Mouse (Mus musculus): ENCODE results near the gene Ksr2. TPM values are rescaled to one million over a fixed set of nuclear protein-coding genes. Genes with fewer than 3 reads are reported as not detected.

The Ksr2 gene
- polyA plus RNA-seq, 1 experiment from 2014 or later: 7.4 TPM

- ATAC-seq (ENCODE audit: low FRiP score): no peak
- 0 out of 2 replicates have a peak, but pooled peaks cover 5% of the 10 kb centered on the region for H3K4me1 ChIP-seq
- no peaks in the 10 kb centered on the region for H3K27me3 ChIP-seq (replicated peaks)
- no peak overlapping the region for H3K4me2 ChIP-seq
- no peak overlapping the region for H3K27ac ChIP-seq (replicated peaks)
- H3K36me3 ChIP-seq: no peaks in the 10 kb centered on the region
- no peaks in the 10 kb centered on the region for H3K9me3 ChIP-seq (replicated peaks)
- WGBS: 76% methylated on average over 10 of the region's 10 CpGs
- no peak overlapping the region for H3K4me3 ChIP-seq (replicated peaks)
- H3K9ac ChIP-seq (replicated peaks): no peak overlapping the region
These were observed 97.1 kb downstream of the Ksr2 start for GRCm38 (mm10) chr5:117510864-117511263.

GRCm38 (mm10) chr5:117515396-117515795, 101.6 kb downstream of the Ksr2 start:
- ATAC-seq (ENCODE audit: low FRiP score): no peak
- Histone ChIP-seq H3K27ac (replicated peaks) (no peak overlapping the region), H3K9me3 (replicated peaks) (no peaks in the 10 kb centered on the region), H3K27me3 (replicated peaks) (no peaks in the 10 kb centered on the region), H3K9ac (replicated peaks) (no peak overlapping the region), H3K4me2 (no peak overlapping the region), H3K36me3 (no peaks in the 10 kb centered on the region), H3K4me1 (peaks cover 13% of the 10 kb centered on the region; the same call in 1 of the 2 replicates), H3K4me3 (replicated peaks) (no peak overlapping the region)
- WGBS: 89% methylated on average over 12 of the region's 12 CpGs

- no peaks in the 10 kb centered on the region for H3K27me3 ChIP-seq (replicated peaks)
- H3K4me2 ChIP-seq: no peak overlapping the region
- H3K27ac ChIP-seq (replicated peaks): no peak overlapping the region
- no peaks in the 10 kb centered on the region for H3K36me3 ChIP-seq
- H3K4me1 ChIP-seq: peaks cover 13% of the 10 kb centered on the region; the same call in 1 of the 2 replicates
- H3K9ac ChIP-seq (replicated peaks): no peak overlapping the region
- H3K9me3 ChIP-seq (replicated peaks): no peaks in the 10 kb centered on the region
- ATAC-seq (ENCODE audit: low FRiP score): no peak
- no peak overlapping the region for H3K4me3 ChIP-seq (replicated peaks)
- 74% methylated on average over 7 of the region's 7 CpGs for WGBS
These were observed 102.1 kb downstream of the Ksr2 start for GRCm38 (mm10) chr5:117515861-117516260.

GRCm38 (mm10) chr5:117516597-117516996, 102.8 kb downstream of the Ksr2 start:
- Histone ChIP-seq H3K27ac (replicated peaks) (no peak overlapping the region), H3K4me3 (replicated peaks) (no peak overlapping the region), H3K27me3 (replicated peaks) (no peaks in the 10 kb centered on the region), H3K4me1 (peaks cover 13% of the 10 kb centered on the region; the same call in 1 of the 2 replicates), H3K4me2 (no peak overlapping the region), H3K9me3 (replicated peaks) (no peaks in the 10 kb centered on the region), H3K9ac (replicated peaks) (no peak overlapping the region), H3K36me3 (no peaks in the 10 kb centered on the region)
- WGBS: 2% methylated on average over 8 of the region's 8 CpGs
- no peak for ATAC-seq (ENCODE audit: low FRiP score)

DNA sequence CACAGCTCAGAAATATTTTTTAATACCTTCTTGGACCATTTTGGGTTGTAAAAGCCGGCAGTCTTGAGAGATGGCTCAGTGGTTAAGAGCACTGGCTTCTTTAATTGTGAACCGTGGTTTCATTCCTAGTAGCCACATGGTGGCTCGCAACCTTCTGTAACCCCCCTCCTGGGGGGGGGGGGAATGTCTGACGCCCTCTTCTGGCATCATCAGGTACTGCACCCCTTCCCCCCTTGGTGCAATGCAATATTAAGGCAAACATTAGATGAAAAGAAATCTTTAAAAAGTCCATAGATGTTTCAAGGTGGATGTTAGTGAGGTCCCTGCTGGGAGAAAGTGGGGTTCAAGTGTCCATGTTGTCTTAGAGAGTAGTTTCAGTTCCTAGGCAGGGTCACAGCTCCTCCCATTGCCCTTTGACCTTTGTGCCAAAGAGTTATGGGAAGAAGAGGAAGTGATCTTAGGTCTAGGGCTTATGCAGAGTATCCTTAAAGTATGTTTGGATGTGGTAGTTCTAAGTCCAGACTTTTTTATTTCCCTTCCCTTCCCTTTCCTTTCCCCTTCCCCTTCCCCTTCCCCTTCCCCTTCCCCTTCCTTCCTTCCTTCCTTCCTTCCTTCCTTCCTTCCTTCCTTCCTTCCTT, 106.2 kb downstream of the Ksr2 start:
- H3K9me3 ChIP-seq (replicated peaks): no peaks in the 10 kb centered on the region

DNA sequence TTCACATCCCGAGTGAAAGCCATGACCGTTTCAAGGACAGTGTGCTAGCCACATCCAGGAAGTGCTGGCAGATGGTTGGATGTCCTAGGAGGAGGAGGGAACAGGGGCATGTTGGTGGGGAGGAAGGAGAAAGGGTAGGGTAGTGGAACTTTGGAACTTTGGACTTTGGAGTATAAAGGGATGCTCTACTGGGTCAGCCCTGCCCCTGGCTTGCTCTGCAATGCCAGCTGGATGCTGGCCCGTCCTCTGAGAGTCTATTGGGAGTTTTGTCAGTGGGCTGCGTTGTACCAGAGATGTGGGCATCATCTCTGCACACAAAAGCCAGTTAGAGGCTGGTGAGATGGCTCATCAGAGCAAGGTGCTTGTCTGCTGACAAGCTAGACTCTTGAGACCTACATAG, 107.4 kb downstream of the Ksr2 start:
- H3K4me3 ChIP-seq (replicated peaks): no peak overlapping the region
- peaks cover 13% of the 10 kb centered on the region; the same call in 1 of the 2 replicates for H3K4me1 ChIP-seq
- H3K4me2 ChIP-seq: no peak overlapping the region
- H3K36me3 ChIP-seq: no peaks in the 10 kb centered on the region
- H3K9me3 ChIP-seq (replicated peaks): no peaks in the 10 kb centered on the region
- WGBS: 84% methylated on average over 4 of the region's 4 CpGs
- H3K27ac ChIP-seq (replicated peaks): no peak overlapping the region
- H3K27me3 ChIP-seq (replicated peaks): no peaks in the 10 kb centered on the region
- H3K9ac ChIP-seq (replicated peaks): no peak overlapping the region
- ATAC-seq (ENCODE audit: low FRiP score): no peak

More for the DNA sequence above, 106.2 kb downstream of the Ksr2 start:
- Histone ChIP-seq H3K27ac (replicated peaks) (no peak overlapping the region), H3K27me3 (replicated peaks) (no peaks in the 10 kb centered on the region), H3K4me1 (peaks cover 13% of the 10 kb centered on the region; the same call in 1 of the 2 replicates), H3K9ac (replicated peaks) (no peak overlapping the region), H3K4me3 (replicated peaks) (no peak overlapping the region), H3K4me2 (no peak overlapping the region), H3K36me3 (no peaks in the 10 kb centered on the region)
- no peak for ATAC-seq (ENCODE audit: low FRiP score)
- WGBS: 35% methylated on average over 4 of the region's 4 CpGs

- Histone ChIP-seq H3K9ac (replicated peaks) (no peak overlapping the region), H3K27me3 (replicated peaks) (no peaks in the 10 kb centered on the region), H3K36me3 (no peaks in the 10 kb centered on the region), H3K4me2 (no peak overlapping the region), H3K9me3 (replicated peaks) (no peaks in the 10 kb centered on the region), H3K4me3 (replicated peaks) (no peak overlapping the region), H3K27ac (replicated peaks) (no peak overlapping the region), H3K4me1 (peaks cover 13% of the 10 kb centered on the region; the same call in 1 of the 2 replicates)
- WGBS: 94% methylated on average over 4 of the region's 4 CpGs
- ATAC-seq (ENCODE audit: low FRiP score): no peak
These were observed 107.9 kb downstream of the Ksr2 start for GRCm38 (mm10) chr5:117521701-117522100.

- Histone ChIP-seq H3K27ac (replicated peaks) (no peak overlapping the region), H3K36me3 (no peaks in the 10 kb centered on the region), H3K4me1 (0 out of 2 replicates have a peak, but pooled peaks cover 9% of the 10 kb centered on the region), H3K9ac (replicated peaks) (no peak overlapping the region), H3K27me3 (replicated peaks) (no peaks in the 10 kb centered on the region), H3K4me2 (no peak overlapping the region), H3K4me3 (replicated peaks) (no peak overlapping the region), H3K9me3 (replicated peaks) (no peaks in the 10 kb centered on the region)
- ATAC-seq (ENCODE audit: low FRiP score): no peak
- 73% methylated on average over 4 of the region's 4 CpGs for WGBS
These were observed 108.7 kb downstream of the Ksr2 start for GRCm38 (mm10) chr5:117522471-117522870.

DNA sequence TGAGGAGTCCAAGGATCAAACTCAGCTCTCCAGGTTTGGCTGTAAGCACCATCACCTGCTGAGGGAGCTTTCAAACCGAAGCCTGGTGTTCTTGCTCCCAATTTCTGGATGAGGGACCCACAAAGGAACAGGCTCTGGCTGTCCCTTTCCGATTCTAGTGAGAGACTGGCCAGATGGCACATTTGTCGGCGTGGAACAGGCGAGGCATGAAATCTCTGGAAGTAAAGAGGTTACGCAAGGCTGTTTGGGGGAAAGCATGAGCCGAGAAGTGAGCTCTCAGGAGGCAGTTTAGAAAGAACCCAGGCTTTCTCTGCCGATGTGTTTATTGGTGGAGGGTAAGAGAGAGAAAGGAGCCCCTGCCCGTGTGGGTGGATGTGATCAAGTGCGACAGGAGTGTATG, 109.2 kb downstream of the Ksr2 start:
- Histone ChIP-seq H3K4me2 (no peak overlapping the region), H3K36me3 (no peaks in the 10 kb centered on the region), H3K27me3 (replicated peaks) (no peaks in the 10 kb centered on the region), H3K4me3 (replicated peaks) (no peak overlapping the region), H3K9ac (replicated peaks) (no peak overlapping the region), H3K27ac (replicated peaks) (no peak overlapping the region), H3K9me3 (replicated peaks) (no peaks in the 10 kb centered on the region), H3K4me1 (0 out of 2 replicates have a peak, but pooled peaks cover 4% of the 10 kb centered on the region)
- WGBS: 78% methylated on average over 10 of the region's 10 CpGs
- ATAC-seq (ENCODE audit: low FRiP score): no peak

DNA sequence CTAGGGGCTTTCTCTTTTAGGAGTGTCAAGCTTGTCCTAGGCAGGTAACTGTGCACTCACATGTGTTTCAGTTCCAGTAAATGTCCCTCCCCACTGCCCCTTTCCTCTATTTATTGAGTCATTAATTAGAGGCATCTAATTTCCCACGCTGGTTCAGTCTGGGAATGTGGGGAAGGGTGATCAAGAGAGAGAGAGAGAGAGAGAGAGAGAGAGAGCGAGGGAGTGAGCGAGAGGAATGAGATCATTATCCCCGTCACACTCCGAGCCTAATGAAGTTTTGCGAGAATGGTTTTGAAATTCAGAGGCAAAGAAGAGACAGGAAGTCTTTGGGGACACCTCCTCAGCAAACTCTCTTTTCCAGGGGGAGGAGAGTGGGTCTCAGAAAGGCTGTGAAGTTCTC, 117.2 kb downstream of the Ksr2 start:
- no peak overlapping the region for H3K4me3 ChIP-seq (replicated peaks)
- peaks cover 13% of the 10 kb centered on the region for H3K4me1 ChIP-seq
- no peak overlapping the region for H3K4me2 ChIP-seq
- no peak overlapping the region for H3K9ac ChIP-seq (replicated peaks)
- H3K36me3 ChIP-seq: no peaks in the 10 kb centered on the region
- peaks cover 7% of the 10 kb centered on the region; the same call in 1 of the 2 replicates for H3K27me3 ChIP-seq (replicated peaks)
- 46% methylated on average over 6 of the region's 6 CpGs for WGBS
- no peak overlapping the region for H3K27ac ChIP-seq (replicated peaks)
- H3K9me3 ChIP-seq (replicated peaks): no peaks in the 10 kb centered on the region
- no peak for ATAC-seq (ENCODE audit: low FRiP score)

GRCm38 (mm10) chr5:117539221-117539620, 125.4 kb downstream of the Ksr2 start:
- no peaks in the 10 kb centered on the region for H3K9me3 ChIP-seq (replicated peaks)
- H3K27ac ChIP-seq (replicated peaks): no peak overlapping the region
- no peak overlapping the region for H3K4me2 ChIP-seq
- H3K9ac ChIP-seq (replicated peaks): no peak overlapping the region
- H3K27me3 ChIP-seq (replicated peaks): no peaks in the 10 kb centered on the region
- H3K36me3 ChIP-seq: peaks cover 6% of the 10 kb centered on the region; the same call in 1 of the 2 replicates
- peaks cover 8% of the 10 kb centered on the region for H3K4me1 ChIP-seq
- H3K4me3 ChIP-seq (replicated peaks): no peak overlapping the region
- no peak for ATAC-seq (ENCODE audit: low FRiP score)
- 78% methylated on average over 3 of the region's 3 CpGs for WGBS

DNA sequence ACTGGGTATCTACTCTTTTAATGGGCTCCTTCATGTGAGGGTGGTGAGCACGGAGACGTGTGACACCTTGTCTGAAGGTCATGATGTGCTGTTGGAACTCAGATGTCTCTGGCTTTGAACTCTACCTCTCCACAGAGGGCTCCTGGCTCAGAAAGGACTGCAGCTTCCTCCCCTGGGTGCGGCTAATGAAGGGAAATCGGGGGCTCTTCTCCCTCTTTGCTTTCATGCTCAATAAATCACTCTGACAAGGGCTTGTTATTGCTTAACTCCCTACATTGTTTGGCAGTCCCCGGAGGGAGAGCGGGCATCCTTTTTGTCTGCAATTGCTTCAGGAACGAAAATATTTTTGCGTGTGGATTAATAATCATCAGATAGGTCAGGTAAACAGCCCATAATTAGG, 127.9 kb downstream of the Ksr2 start:
- no peaks in the 10 kb centered on the region for H3K9me3 ChIP-seq (replicated peaks)
- no peak overlapping the region for H3K27ac ChIP-seq (replicated peaks)
- 19% methylated on average over 8 of the region's 8 CpGs for whole genome bisulfite sequencing
- no peak overlapping the region for H3K4me2 ChIP-seq
- ATAC-seq (ENCODE audit: low FRiP score): no peak
- no peak overlapping the region for H3K4me3 ChIP-seq (replicated peaks)
- H3K27me3 ChIP-seq (replicated peaks): no peaks in the 10 kb centered on the region
- peaks cover 5% of the 10 kb centered on the region; the same call in 1 of the 2 replicates for H3K4me1 ChIP-seq
- peaks cover 6% of the 10 kb centered on the region; the same call in 1 of the 2 replicates for H3K36me3 ChIP-seq
- H3K9ac ChIP-seq (replicated peaks): no peak overlapping the region
